Mouse (Mus musculus): ENCODE data around the gene Mff.
A peak's percentile ranks its signal among the peaks of the same experiment; 100 is the strongest.

Mff gene

GRCm38 (mm10) chr1:82724339-82725025 is at the start of gene Mff:
Mff (plus strand) TSS chr1:82724890.
- peak; percentile 83 to 93 for DNase-seq (ENCODE audit: low spot score in 2 of 2)

DNA sequence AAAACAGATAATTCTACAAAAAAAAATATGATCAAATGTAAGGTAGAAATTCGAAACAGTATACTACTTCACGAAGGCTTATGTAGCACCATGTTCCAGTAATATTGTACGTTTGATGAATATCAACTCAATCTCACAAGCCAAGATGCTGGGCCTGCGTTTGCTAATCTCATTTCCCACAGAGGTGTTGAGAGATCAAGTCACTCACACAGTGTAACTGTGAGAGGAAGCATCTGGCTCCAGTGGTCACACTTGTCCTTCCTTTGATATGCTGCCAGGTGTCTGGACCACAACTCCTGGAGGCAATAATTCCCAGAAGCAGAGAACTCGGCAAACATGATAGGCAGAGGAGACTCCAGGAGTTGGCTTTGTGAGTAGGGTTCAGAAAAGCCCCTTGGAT is 38.4 kb upstream of the Mff start:
- no peak for DNase-seq (ENCODE audit: low spot score in 2 of 2)

DNA sequence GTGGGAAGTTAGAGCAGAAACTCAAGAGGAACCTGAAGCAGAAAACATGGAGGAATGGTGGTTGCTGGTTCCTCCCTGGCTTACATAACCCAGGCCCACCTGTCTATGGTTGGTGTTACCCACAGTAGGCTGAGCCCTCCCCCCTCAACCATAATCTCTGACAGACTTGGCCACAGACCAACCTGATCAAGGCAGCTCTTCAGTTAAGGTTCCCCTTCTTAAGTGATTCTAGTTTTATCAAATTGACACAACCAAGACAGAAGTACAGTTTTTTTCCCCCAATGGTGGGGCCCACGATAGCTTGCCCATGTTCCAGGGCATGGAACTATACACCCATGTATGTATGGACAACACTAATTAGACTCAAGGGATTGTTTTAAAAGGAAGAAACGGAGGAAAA is 37.8 kb upstream of the Mff start:
- no peak for DNase-seq (ENCODE audit: low spot score in 2 of 2)

GRCm38 (mm10) chr1:82687931-82688330 is 36.8 kb upstream of the Mff start:
- DNase-seq (ENCODE audit: low spot score in 2 of 2): no peak

DNA sequence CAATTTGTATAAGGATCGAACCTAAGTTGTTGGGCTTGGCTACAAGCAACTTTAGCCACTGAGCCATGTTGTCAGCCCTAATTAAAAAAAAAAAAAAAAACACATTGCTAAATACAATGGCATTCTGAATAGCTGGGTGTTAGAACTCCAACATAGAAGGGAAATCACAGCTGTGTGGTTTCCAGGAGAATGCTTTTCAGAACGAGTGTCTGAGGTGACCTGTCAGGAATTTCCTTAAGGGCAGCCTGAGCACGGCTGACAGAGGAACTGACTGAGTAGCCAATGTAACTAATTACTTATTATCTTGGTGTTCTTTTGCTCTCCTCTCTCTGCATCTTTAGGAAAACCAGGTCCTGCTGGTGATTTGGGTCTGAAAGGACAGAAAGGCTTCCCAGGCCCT is 28.8 kb upstream of the Mff start:
- no peak for DNase-seq (ENCODE audit: low spot score in 2 of 2)

DNA sequence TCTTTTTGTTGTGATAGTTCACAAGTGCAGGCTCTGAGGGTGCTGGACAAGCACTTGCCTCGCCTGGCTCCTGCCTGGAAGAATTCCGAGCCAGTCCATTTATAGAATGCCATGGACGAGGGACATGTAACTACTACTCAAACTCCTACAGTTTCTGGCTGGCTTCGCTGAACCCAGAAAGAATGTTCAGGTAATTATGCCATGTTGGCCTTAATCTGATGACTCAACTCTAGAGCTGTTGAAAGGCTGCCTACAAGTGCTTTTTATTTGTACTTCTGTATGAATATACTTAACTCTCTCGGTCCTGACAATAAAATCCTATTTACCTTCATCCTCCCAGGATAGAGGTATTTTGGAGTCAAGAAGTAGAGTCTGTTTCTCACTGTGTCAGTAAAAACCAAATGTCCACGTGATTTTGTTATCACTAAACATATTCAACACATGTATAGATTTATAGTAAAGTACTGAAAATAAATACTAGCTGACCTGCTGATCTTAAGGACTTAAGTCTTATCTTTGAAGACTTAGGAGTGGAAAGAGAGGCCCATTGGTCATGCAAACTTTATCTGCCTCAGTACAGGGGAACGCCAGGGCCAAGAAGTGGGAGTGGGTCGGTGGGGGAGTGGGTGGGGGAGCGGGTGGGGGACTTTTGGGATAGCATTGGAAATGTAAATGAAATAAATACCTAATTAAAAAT is 6.7 kb upstream of the Mff start:
- DNase-seq (ENCODE audit: low spot score in 2 of 2): no peak

DNA sequence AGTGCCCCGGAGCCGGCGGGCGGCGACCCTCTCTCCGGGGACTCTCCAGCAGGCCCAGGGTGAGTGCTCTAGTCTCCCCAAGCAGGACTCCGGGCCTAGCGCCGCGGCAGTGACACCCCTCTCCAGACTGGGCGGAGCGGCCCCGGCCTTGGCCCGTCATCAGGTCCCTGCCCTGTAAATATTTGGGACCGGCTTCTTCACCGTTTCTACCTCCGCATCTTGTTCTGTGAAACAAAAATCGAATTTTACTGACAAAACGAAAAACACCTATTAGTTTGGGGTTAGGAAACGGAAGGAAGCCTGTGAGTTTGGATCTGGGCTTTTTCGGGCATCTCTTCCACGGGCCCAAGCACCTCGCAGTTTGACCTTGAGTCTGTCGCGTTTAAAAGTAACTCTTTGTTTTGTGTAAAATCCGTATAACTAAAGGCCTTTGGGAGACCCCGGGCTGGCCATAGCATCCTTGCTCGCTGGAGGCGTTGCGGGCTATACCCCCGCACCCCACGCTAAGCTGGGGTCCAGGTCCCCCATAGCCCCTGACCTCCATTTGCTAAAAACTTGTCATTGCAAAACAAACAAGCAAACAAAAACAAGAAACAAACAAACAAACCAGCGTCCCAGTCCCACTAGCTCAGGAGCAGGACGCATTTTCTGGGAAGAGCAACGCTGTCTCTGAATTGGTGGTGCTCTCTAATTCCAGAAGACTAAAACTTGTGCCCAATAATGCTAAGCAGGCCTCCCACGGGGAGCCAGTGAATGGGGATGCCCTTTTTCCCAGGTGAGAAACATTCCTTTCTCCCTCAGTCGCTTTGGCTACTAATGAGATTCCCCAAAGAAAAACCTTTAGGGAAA is 560 bp downstream of the Mff start:
- no peak for DNase-seq (ENCODE audit: low spot score in 2 of 2)

DNA sequence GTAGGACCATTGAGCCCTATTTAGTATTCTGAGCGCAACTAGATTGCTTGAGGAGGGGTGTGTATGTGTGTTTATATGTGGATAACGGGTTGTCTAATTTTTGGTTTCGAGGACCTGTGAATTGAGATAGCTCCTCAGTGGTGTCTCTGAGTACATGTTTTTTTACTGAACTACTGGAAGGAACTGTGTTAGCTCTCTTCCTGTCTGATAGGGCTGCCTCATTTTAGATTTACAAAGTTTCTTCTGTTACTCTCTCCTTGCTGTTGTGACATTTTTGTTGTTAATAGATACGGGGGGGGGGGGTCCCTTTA is 1.1 kb downstream of the Mff start:
- DNase-seq (ENCODE audit: low spot score in 2 of 2): no peak

DNA sequence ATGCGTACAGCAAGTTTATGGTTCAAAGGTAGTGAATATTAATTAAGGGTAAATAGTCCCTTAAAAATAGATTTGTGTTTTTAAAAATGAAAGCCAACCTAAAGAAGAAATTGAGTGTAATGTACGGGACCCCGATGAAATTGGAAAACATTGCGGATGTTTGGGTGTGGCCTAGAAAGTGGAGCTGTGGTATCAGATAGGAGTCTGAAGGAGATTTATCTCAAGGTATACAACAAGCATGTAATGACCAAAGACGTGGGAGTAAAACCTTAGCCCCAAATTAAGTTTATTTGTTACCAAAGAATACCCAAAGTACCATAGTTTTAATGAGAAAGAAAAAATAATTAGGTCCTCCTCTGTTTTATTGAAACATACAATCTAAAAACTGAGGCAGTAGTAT is 1.8 kb downstream of the Mff start:
- no peak for DNase-seq (ENCODE audit: low spot score in 2 of 2)

DNA sequence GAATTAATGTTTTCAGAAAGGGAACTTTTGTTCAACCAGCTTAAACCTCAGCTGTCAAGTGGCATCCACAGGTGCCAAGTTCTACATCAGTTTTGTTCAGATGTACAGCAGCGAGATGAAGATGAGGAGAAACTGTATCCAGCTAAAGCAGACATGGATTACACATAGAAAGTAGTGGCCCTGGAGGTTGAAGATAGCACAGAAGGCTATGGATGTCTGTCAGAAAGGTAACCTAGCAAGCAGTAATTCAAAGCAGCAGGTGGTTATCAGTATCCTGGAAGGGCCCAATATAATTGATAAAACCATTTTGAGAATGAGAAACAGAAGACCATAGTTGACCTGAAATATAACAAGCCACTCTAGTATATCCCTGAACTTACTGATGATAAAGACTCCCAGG is 8.7 kb downstream of the Mff start:
- DNase-seq (ENCODE audit: low spot score in 2 of 2): no peak

DNA sequence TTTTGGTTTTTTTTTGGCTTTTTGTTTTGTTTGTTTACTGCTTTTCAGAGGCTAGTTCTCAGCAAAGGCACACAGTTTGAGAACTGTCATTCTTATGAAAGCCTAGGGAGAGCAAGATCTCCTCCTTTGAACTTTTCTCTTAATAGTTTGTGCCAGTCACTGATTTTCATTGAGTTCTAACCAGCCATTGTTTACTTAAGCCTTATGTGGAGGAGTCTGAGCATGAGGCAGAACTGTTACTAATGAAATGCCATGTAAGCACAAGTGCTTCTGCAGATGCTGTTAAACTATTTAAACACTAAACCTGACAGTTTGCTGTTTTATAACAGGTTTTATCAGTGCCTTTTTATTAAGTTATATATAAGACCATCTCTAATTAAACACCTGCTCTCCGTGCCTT is 13.4 kb downstream of the Mff start:
- DNase-seq (ENCODE audit: low spot score in 2 of 2): no peak

DNA sequence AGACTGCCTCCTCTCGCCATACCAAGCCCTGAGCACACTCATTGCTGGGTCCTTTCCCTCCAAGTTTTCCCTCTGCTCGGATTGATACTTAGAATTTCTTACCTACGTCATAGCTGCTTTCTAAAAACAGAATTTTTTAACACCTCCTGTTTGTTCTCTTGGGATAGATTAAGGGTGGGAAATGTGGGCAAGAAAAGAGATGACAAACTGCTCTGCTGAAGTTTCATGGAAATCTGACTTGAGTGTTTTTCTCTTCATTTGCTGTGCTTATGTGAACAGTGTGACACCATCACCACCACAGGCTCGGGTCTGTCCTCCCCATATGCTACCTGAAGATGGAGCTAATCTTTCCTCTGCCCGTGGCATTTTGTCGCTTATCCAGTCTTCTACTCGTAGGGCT is 16.8 kb downstream of the Mff start:
- DNase-seq (ENCODE audit: low spot score in 2 of 2): no peak

- no peak for DNase-seq (ENCODE audit: low spot score in 2 of 2)
Measured at GRCm38 (mm10) chr1:82743962-82744361, 19.3 kb downstream of the Mff start.

DNA sequence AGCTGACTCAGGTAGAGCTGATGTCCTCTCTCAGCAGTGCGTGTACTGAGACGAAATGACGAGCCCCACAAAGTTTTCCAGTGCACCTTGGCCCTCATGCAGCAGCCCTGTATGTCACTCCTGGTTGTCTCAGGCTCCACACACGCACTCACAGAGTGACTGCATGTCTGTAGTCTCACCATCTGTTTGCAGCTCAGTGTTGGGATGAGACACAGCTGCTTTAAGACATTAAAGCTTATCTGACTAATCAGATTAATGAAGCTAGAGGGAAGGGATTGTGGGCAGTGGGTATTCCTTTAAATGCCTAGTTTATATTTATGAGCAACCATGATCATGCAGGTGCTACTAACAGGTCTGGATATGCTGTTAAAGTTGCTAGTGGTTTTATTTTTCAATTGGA is 21.7 kb downstream of the Mff start:
- no peak for DNase-seq (ENCODE audit: low spot score in 2 of 2)

- no peak for DNase-seq (ENCODE audit: low spot score in 2 of 2)
Measured at GRCm38 (mm10) chr1:82747714-82748452, 23.2 kb downstream of the Mff start.

GRCm38 (mm10) chr1:82759520-82759919 is 34.8 kb downstream of the Mff start:
- no peak for DNase-seq (ENCODE audit: low spot score in 2 of 2)

DNA sequence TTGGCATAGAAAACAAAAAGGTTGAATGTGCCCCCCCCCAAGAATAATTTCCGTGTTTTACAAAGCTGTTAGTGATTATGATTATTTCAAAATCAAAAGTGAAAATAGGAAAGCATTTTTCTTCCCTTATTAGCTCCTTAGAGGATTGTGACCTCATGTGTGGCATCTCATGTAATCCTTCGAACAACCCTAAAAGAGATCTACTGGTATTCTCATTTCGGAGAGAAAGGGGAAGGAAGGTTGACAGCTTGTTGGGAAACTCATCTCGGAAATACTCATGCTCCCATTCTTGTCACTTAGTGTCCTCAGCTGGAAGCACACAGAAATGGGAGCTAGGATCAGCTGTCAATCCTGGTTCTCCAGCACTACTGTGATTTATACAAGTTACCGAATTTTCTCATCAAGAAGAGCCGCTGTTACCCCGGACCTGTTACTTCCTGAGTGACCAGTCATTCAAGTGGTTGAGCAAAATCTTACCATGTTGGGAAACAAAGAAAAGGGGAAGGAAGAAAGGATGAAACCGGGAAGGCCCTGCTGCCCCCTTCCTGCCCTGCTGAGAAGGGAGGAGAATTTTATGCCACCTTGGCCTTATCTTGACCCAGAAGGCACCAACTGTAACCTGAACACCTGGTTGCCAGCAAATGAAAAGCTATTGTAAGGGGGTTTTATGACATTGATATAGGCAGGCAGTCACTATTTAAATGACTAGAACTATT is 36.9 kb downstream of the Mff start:
- no peak for DNase-seq (ENCODE audit: low spot score in 2 of 2)

DNA sequence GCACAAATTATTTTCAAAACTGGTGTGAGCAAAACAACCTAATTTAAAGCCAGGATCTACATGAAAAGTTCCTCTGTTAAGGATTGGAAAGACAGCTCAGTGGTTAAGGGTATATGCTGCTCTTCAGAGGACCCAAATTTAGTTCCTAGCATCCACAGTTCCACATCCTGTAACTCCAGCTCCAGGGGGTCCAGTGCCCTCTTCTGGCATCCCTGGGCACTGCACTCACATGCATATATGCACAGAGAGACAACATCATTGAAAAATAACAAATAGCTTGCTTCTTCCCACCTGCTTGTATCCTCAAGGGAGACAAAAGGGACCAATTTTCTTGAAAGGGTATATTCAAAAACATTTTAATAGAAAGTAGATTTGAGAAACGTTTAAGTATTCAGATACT is 37.6 kb downstream of the Mff start:
- no peak for DNase-seq (ENCODE audit: low spot score in 2 of 2)

DNA sequence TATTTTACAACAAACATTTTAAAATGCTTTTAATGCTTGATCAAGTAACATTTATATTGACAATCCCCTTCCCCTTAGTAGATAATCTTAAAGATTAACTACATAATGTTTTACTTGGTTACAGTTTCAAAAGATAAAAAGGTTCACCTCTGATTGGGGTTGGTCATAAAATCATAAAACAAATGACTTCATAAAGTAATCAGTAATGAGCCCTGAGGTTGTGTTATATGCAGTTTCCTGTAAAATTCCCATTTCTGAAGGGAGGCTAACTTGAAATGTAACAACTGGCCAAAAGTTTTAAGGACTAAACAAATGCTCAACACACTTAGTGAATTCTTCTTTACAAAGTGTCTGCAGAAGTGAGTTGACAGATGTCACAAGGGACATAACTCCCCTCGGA is 41.5 kb downstream of the Mff start:
- DNase-seq (ENCODE audit: low spot score in 2 of 2): no peak

- DNase-seq (ENCODE audit: low spot score in 2 of 2): no peak
Measured at GRCm38 (mm10) chr1:82766641-82767040, 42.0 kb downstream of the Mff start.

DNA sequence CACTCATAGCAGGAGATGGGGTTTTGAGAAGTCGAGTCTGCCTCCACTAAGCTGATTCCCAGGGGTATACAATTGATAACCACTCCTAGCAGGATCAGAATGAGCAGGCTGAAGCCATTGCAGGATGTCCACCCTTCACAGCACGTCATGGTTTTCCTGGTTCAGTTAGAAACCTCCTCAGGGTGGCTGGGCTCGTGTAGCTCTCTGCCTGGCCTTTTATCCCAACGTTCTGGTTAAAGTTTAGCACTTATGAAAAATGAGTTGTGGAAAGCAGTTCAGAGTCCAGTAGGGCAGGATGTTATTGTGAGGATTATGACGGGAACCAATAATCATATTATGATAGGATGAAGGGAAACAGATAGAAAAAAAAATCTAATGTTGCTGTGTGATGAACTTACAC is 43.6 kb downstream of the Mff start, which contains the start of gene Tm4sf20:
Tm4sf20 (minus strand) TSS at position 193 of the 400 bp plus-strand sequence.
- DNase-seq (ENCODE audit: low spot score in 2 of 2): no peak
